Mouse (Mus musculus): ENCODE measurements at regions not wholly inside any gene's neighbourhood (a gene's known extent, or its start where the extent isn't known, plus 50 kb on each side); places are given as distances from the start of the nearest gene placed in this dataset.

DNA sequence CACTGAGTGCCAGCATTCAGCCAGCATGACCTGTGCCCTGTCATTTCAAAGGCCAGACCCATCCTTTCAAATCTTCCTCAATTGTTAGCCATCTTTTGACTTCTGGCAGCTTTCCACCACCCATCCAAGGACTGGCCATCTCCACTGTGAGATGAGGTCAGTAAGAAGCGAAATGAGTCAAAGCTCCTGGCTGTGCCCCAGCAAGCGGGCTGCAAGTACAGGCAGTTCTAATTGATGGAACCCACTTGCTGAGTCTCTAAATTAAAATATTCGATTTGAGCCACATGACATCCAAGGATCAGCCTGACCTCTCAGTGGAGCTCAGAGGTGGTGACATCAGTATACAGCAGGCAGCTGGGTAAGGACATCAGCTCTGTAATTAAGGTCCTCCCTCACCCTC lies 307.8 kb upstream of the Lmcd1 start:
- TF ChIP-seq CTCF (IDR thresholded peaks at IDR 0.05; ENCODE audit: borderline replicate concordance, insufficient read depth, low read length), result no peak
- no peak for TF ChIP-seq POLR2A (IDR thresholded peaks at IDR 0.05; ENCODE audit: low read depth, low read length)
